Mouse (Mus musculus): Measurements from ENCODE around the gene Pgf. TPM values are rescaled to one million over a fixed set of nuclear protein-coding genes. Genes with fewer than 3 reads are reported as not detected.

The Pgf gene
- polyA plus RNA-seq (2014; fragmentation: Nextera tagmentation; extraction: Ambion mirVana) = 6.7 and 7.2 TPM in 2 replicates

DNA sequence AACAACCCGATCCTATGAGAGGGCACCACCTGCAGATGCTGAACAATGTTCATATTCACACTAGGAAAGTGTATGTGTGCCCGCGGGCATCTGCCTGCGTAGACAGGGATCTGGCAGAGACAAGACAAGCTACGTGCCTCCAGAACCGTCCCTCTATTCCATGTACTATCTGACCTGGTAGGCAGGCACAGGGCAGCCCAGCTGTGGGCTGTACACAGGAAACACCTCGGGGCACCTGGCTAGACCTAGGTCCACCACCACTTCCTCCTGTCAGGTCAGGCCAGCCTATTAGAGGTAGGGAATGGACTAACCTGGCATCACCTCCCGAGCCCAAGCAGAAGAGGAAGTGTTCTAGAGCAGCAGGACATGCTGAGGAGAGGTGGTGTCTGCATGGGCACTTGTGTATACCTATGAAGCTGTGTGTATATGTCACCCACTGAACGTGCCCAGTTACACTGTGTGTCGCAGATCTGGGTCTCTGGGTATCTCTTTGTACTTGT, at the start of gene Pgf:
Pgf (minus strand) TSS at position 51 of the 500 bp plus-strand sequence.
- 75% methylated on average over 10 of the region's 10 CpGs for WGBS
- no peak within 1 kb of the TSS for H3K27ac ChIP-seq (ENCODE audit: low read depth, low read length)
- ATAC-seq = no peak

DNA sequence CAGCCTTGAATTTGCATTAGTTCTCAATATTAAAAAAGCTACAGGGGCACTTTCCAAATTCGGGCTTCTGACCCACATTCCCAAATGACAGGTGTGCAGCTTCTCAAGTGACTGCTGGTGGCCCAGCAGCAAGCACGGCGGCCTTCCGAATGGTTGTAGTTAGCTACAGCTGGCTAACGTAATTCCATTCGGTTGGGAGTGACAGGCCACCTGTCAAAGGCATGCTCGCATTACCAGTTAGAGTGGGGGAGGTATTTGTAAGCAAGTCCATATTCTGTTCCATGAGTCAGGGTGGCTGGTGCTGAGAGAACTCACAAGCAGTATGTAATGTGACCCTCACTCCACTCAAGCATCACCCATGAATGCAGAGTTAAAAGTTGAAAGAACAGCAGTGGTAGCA, 49.6 kb upstream of the Pgf start:
- Histone ChIP-seq H3K4me3 (ENCODE audit: low read depth, low read length) (no peak overlapping the region), H3K27ac (ENCODE audit: low read depth, low read length) (no peak overlapping the region), H3K9ac (ENCODE audit: low read length) (no peak overlapping the region), H3K9me3 (replicated peaks; ENCODE audit: control insufficient read depth, low read length) (no peaks in the 10 kb centered on the region), H3K4me2 (ENCODE audit: low read length) (no peak overlapping the region), H3K4me1 (ENCODE audit: control insufficient read depth, insufficient read depth, low read length) (no peaks in the 10 kb centered on the region), H3K36me3 (ENCODE audit: control insufficient read depth, insufficient read depth, low read length) (peaks cover 51% of the 10 kb centered on the region), H3K27me3 (replicated peaks; ENCODE audit: control insufficient read depth, insufficient read depth, low read length) (no peaks in the 10 kb centered on the region)
- 75% methylated on average over 7 of the region's 7 CpGs for WGBS
- DNase-seq (ENCODE audit: low spot score) (no peak), ATAC-seq (no peak)

More for the DNA sequence above, at the start of gene Pgf:
- DNase-seq (ENCODE audit: low spot score) = no peak
- no peaks in the 10 kb centered on the region for H3K27me3 ChIP-seq (replicated peaks; ENCODE audit: control insufficient read depth, insufficient read depth, low read length)
- H3K9ac ChIP-seq (ENCODE audit: low read length) = peak within 1 kb of the TSS; percentile 54
- peaks cover 41% of the 10 kb centered on the region for H3K4me1 ChIP-seq (ENCODE audit: control insufficient read depth, insufficient read depth, low read length)
- no peaks in the 10 kb centered on the region for H3K36me3 ChIP-seq (ENCODE audit: control insufficient read depth, insufficient read depth, low read length)
- H3K4me2 ChIP-seq (ENCODE audit: low read length) = peak within 1 kb of the TSS; percentile 58
- peak within 1 kb of the TSS; percentile 29 for H3K4me3 ChIP-seq (ENCODE audit: low read depth, low read length)
- H3K9me3 ChIP-seq (replicated peaks; ENCODE audit: control insufficient read depth, low read length) = no peaks in the 10 kb centered on the region

- H3K9me3 ChIP-seq (replicated peaks; ENCODE audit: control insufficient read depth, low read length) = no peaks in the 10 kb centered on the region
- H3K27me3 ChIP-seq (replicated peaks; ENCODE audit: control insufficient read depth, insufficient read depth, low read length) = no peaks in the 10 kb centered on the region
- H3K4me2 ChIP-seq (ENCODE audit: low read length) = peak overlapping the region; percentile 90
- DNase-seq (ENCODE audit: low spot score) (no peak), ATAC-seq (no peak)
- peaks cover 8% of the 10 kb centered on the region for H3K4me1 ChIP-seq (ENCODE audit: control insufficient read depth, insufficient read depth, low read length)
- no peak overlapping the region for H3K27ac ChIP-seq (ENCODE audit: low read depth, low read length)
- peak overlapping the region; percentile 74 for H3K9ac ChIP-seq (ENCODE audit: low read length)
- 3% methylated on average over 12 of the region's 12 CpGs for WGBS
- H3K36me3 ChIP-seq (ENCODE audit: control insufficient read depth, insufficient read depth, low read length) = peaks cover 40% of the 10 kb centered on the region
- H3K4me3 ChIP-seq (ENCODE audit: low read depth, low read length) = peak overlapping the region; percentile 82
Observed at GRCm38 (mm10) chr12:85219905-85220290, 42.3 kb upstream of the Pgf start.

GRCm38 (mm10) chr12:85219236-85219904, 41.8 kb upstream of the Pgf start, which contains the start of gene Eif2b2:
Eif2b2 (plus strand) TSS chr12:85219481.
- peak; percentile 99 for DNase-seq (ENCODE audit: low spot score)
- Histone ChIP-seq H3K27me3 (replicated peaks; ENCODE audit: control insufficient read depth, insufficient read depth, low read length) (no peaks in the 10 kb centered on the region), H3K9ac (ENCODE audit: low read length) (peak within 1 kb of the TSS; percentile 74), H3K4me2 (ENCODE audit: low read length) (peak within 1 kb of the TSS; percentile 90), H3K36me3 (ENCODE audit: control insufficient read depth, insufficient read depth, low read length) (peaks cover 35% of the 10 kb centered on the region), H3K4me1 (ENCODE audit: control insufficient read depth, insufficient read depth, low read length) (peaks cover 8% of the 10 kb centered on the region), H3K27ac (ENCODE audit: low read depth, low read length) (peak within 1 kb of the TSS; percentile 68; the same call in 1 of the 2 replicates), H3K4me3 (ENCODE audit: low read depth, low read length) (peak within 1 kb of the TSS; percentile 82), H3K9me3 (replicated peaks; ENCODE audit: control insufficient read depth, low read length) (no peaks in the 10 kb centered on the region)
- ATAC-seq = peak; percentile 100
- under 1% methylated on average over 54 of the region's 54 CpGs for WGBS

DNA sequence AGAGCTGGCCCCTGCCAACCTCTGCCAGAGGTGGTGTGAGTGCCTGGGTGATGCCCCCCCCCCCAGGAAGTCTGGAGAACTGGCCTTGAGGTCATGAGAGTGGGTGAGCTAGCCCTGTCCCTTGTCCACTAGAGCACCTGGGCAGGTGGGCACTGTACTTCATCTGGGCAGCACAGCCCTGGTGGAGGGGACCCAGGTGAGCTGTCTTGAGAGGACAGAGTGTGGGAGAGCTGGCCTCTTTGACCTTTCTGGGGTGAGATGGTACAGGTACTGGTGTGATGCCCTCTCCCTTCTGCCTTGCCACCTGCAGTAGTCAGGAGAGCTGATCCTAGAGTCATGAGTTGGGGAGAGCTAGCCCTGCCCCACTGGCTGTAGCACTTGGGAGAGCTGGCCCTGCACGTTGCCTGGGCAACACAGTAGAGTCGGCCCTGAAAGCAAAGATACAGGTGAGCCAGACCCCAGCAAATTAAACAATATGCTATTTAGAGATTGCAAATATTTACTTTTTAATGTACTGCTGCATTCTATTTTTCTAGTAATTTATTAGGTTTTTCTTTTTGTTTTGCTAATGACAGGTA, 40.2 kb upstream of the Pgf start:
- no peak overlapping the region for H3K4me2 ChIP-seq (ENCODE audit: low read length)
- WGBS = 77% methylated on average over 2 of the region's 2 CpGs
- no peak overlapping the region for H3K4me3 ChIP-seq (ENCODE audit: low read depth, low read length)
- no peak overlapping the region for H3K9ac ChIP-seq (ENCODE audit: low read length)
- no peak overlapping the region for H3K27ac ChIP-seq (ENCODE audit: low read depth, low read length)
- DNase-seq (ENCODE audit: low spot score) = no peak
- peaks cover 8% of the 10 kb centered on the region for H3K4me1 ChIP-seq (ENCODE audit: control insufficient read depth, insufficient read depth, low read length)
- no peaks in the 10 kb centered on the region for H3K9me3 ChIP-seq (replicated peaks; ENCODE audit: control insufficient read depth, low read length)
- no peaks in the 10 kb centered on the region for H3K27me3 ChIP-seq (replicated peaks; ENCODE audit: control insufficient read depth, insufficient read depth, low read length)
- H3K36me3 ChIP-seq (ENCODE audit: control insufficient read depth, insufficient read depth, low read length) = peaks cover 19% of the 10 kb centered on the region
- ATAC-seq = no peak

GRCm38 (mm10) chr12:85215031-85215430, 37.4 kb upstream of the Pgf start:
- Histone ChIP-seq H3K4me3 (ENCODE audit: low read depth, low read length) (no peak overlapping the region), H3K9ac (ENCODE audit: low read length) (no peak overlapping the region), H3K27ac (ENCODE audit: low read depth, low read length) (no peak overlapping the region), H3K27me3 (replicated peaks; ENCODE audit: control insufficient read depth, insufficient read depth, low read length) (no peaks in the 10 kb centered on the region), H3K4me1 (ENCODE audit: control insufficient read depth, insufficient read depth, low read length) (no peaks in the 10 kb centered on the region), H3K4me2 (ENCODE audit: low read length) (no peak overlapping the region), H3K9me3 (replicated peaks; ENCODE audit: control insufficient read depth, low read length) (no peaks in the 10 kb centered on the region), H3K36me3 (ENCODE audit: control insufficient read depth, insufficient read depth, low read length) (no peaks in the 10 kb centered on the region)
- no peak for DNase-seq (ENCODE audit: low spot score)
- 89% methylated on average over 5 of the region's 5 CpGs for WGBS
- no peak for ATAC-seq

DNA sequence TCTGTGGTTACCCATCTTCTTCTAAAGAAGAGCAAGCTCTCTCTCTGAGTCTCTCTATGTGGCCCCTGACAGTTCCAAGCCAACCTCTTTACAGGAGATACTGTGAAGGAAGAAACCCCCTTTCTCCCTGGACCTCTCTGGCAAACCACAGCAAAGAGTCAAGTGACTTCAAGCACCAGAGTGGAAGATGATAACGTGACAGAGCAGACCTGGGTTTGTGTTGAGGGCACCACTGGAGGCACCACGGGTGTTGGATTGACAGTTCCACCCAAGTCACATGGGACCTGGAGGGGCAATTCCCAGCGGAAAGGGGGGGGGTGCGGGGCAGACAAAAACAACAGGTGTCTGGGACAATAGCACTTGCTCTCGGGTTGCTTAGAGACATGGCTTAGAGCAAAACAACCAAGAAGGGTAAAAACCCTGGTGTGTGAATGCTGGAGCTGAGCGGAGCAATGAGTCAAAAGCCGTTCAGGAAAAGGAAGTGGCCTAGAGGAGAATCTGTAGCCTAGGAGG, 31.2 kb upstream of the Pgf start:
- DNase-seq (ENCODE audit: low spot score) (no peak), ATAC-seq (no peak)
- H3K36me3 ChIP-seq (ENCODE audit: control insufficient read depth, insufficient read depth, low read length) = no peaks in the 10 kb centered on the region
- H3K4me3 ChIP-seq (ENCODE audit: low read depth, low read length) = no peak overlapping the region
- no peaks in the 10 kb centered on the region for H3K27me3 ChIP-seq (replicated peaks; ENCODE audit: control insufficient read depth, insufficient read depth, low read length)
- no peaks in the 10 kb centered on the region for H3K9me3 ChIP-seq (replicated peaks; ENCODE audit: control insufficient read depth, low read length)
- WGBS = 28% methylated on average over 7 of the region's 7 CpGs
- no peaks in the 10 kb centered on the region for H3K4me1 ChIP-seq (ENCODE audit: control insufficient read depth, insufficient read depth, low read length)
- no peak overlapping the region for H3K9ac ChIP-seq (ENCODE audit: low read length)
- no peak overlapping the region for H3K27ac ChIP-seq (ENCODE audit: low read depth, low read length)
- no peak overlapping the region for H3K4me2 ChIP-seq (ENCODE audit: low read length)

DNA sequence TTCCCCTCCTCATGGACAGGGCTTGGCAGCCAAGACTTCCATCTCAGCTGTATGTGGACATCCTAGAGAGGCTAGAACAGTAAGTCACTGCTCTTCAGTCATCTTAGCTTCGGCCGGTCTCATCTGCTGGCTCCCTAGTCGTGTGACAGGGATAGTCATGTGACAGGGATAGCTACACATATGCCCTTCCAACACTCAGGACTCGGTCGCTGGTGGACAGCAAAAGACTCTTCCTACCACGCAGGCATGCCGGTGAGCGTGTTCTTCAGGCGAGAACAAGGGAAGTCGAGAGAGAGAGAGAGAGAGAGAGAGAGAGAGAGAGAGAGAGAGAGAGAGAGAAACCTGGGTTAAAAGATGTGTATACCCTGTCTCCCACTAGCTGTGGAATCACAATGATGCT, 27.8 kb upstream of the Pgf start:
- WGBS = 89% methylated on average over 10 of the region's 10 CpGs

DNA sequence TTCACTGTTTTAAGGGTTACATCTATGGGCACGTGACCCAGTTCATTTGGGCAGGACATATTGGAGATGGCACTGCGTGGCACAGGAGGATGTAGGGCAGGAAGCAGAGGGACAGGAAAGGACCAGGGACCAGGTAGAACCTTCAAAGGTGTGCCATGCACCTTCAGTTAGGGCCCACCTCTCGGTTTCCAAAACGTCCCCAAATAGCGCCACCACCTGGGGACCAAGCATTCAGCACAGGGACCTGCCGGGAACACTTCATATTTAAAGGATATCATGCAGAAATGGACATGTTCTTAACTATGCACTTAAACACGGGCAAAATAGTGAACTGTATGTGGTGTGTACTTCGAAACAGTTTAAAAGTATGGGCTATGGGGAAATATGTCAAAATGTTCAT, 26.5 kb upstream of the Pgf start:
- Histone ChIP-seq H3K4me2 (ENCODE audit: low read length) (no peak overlapping the region), H3K27ac (ENCODE audit: low read depth, low read length) (no peak overlapping the region), H3K9ac (ENCODE audit: low read length) (no peak overlapping the region), H3K36me3 (ENCODE audit: control insufficient read depth, insufficient read depth, low read length) (no peaks in the 10 kb centered on the region), H3K27me3 (replicated peaks; ENCODE audit: control insufficient read depth, insufficient read depth, low read length) (no peaks in the 10 kb centered on the region), H3K4me1 (ENCODE audit: control insufficient read depth, insufficient read depth, low read length) (peaks cover 7% of the 10 kb centered on the region; the same call in 1 of the 2 replicates), H3K4me3 (ENCODE audit: low read depth, low read length) (no peak overlapping the region), H3K9me3 (replicated peaks; ENCODE audit: control insufficient read depth, low read length) (no peaks in the 10 kb centered on the region)
- no peak for ATAC-seq
- WGBS = 50% methylated on average over 8 of the region's 8 CpGs
- no peak for DNase-seq (ENCODE audit: low spot score)

More for the DNA sequence above, 27.8 kb upstream of the Pgf start:
- H3K27me3 ChIP-seq (replicated peaks; ENCODE audit: control insufficient read depth, insufficient read depth, low read length) = no peaks in the 10 kb centered on the region
- H3K4me2 ChIP-seq (ENCODE audit: low read length) = no peak overlapping the region
- H3K9me3 ChIP-seq (replicated peaks; ENCODE audit: control insufficient read depth, low read length) = no peaks in the 10 kb centered on the region
- H3K36me3 ChIP-seq (ENCODE audit: control insufficient read depth, insufficient read depth, low read length) = no peaks in the 10 kb centered on the region
- ATAC-seq (no peak), DNase-seq (ENCODE audit: low spot score) (no peak)
- H3K9ac ChIP-seq (ENCODE audit: low read length) = no peak overlapping the region
- H3K27ac ChIP-seq (ENCODE audit: low read depth, low read length) = no peak overlapping the region
- H3K4me1 ChIP-seq (ENCODE audit: control insufficient read depth, insufficient read depth, low read length) = peaks cover 7% of the 10 kb centered on the region; the same call in 1 of the 2 replicates
- H3K4me3 ChIP-seq (ENCODE audit: low read depth, low read length) = no peak overlapping the region

Measured in forebrain, embryonic 14.5 days (tissue).